Mouse (Mus musculus) intestine, embryonic 15.5 days (tissue): ENCODE data around the gene Lpin1. TPM values are rescaled to one million over a fixed set of nuclear protein-coding genes. Genes with fewer than 3 reads are reported as not detected.

ENCODE experiments used
- ATAC-seq: fragments of 200-750 bp; cut with Nextera tagmentation; 2 replicates; pipeline ENCODE4 v1.8.0; 2017; ENCODE audit warnings: moderate TSS enrichment, moderate library complexity
- H3K27ac ChIP-seq: fragments of 300-500 bp; sonication (generic); 2 replicates; pipeline ENCODE4 v1.5.1; 2015; ENCODE audit warnings: mild to moderate bottlenecking, inconsistent platforms
- H3K27me3 ChIP-seq: fragments of 300-500 bp; sonication (generic); replicated peaks from 2 replicates; pipeline ENCODE4 v1.6.1; 2015; ENCODE audit warnings: inconsistent platforms
- H3K36me3 ChIP-seq: fragments of 300-500 bp; sonication (generic); 2 replicates; pipeline ENCODE4 v1.6.1; 2015; ENCODE audit warnings: inconsistent platforms
- H3K4me1 ChIP-seq: fragments of 300-500 bp; sonication (generic); replicated peaks from 2 replicates; pipeline ENCODE4 v1.6.1; 2015; ENCODE audit warnings: inconsistent platforms
- H3K4me2 ChIP-seq: fragments of 300-500 bp; sonication (generic); replicated peaks from 2 replicates; pipeline ENCODE4 v1.6.1; 2015; ENCODE audit warnings: mild to moderate bottlenecking, inconsistent platforms
- H3K4me3 ChIP-seq: fragments of 300-500 bp; sonication (generic); replicated peaks from 2 replicates; pipeline ENCODE4 v1.5.1; 2015; ENCODE audit warnings: inconsistent platforms
- H3K9ac ChIP-seq: fragments of 300-500 bp; sonication (generic); 2 replicates; pipeline ENCODE4 v1.6.1; 2015; ENCODE audit warnings: inconsistent platforms
- H3K9me3 ChIP-seq: fragments of 300-500 bp; sonication (generic); 2 replicates; pipeline ENCODE4 v1.6.1; 2016; ENCODE audit warnings: inconsistent platforms
- WGBS: fragments of 180-500 bp; shearing (Covaris S2); methylation state at CpG from one replicate; pipeline ENCODE4 v1.1.7; 2015; 5-methylcytosine and 5-hydroxymethylcytosine counted together
- polyA plus RNA-seq: library from polyadenylated mRNA; unstranded; fragments of >200 nt; fragmentation: Nextera tagmentation; extraction: Ambion mirVana; gene quantifications from 2 replicates; pipeline ENCODE4 v1.2.1, GENCODE M21; 2015

The Lpin1 gene
- polyA plus RNA-seq, 1 experiment from 2014 or later: 8.6 TPM

DNA sequence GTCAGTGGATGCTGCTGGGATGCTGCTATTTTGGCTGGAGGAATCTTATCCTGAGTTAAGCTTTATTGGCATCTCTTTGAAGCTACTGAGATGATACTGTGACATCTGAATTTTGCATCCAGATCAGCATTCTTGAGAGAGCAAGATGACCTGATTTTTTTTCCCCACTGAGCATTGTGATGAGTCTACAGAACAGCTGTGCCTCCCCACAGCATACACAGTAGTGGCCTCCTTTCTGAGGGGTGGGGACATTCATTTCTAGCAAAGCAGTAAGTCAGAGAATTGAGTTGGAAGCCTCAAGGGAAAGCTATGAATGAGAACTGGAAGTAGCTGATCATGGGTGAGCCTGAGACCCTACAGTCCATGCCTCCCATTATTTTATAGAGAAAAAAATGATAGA, 121.9 kb downstream of the Lpin1 start:
- Histone ChIP-seq H3K4me2 (no peak overlapping the region), H3K27me3 (no peaks in the 10 kb centered on the region), H3K4me1 (no peaks in the 10 kb centered on the region)

DNA sequence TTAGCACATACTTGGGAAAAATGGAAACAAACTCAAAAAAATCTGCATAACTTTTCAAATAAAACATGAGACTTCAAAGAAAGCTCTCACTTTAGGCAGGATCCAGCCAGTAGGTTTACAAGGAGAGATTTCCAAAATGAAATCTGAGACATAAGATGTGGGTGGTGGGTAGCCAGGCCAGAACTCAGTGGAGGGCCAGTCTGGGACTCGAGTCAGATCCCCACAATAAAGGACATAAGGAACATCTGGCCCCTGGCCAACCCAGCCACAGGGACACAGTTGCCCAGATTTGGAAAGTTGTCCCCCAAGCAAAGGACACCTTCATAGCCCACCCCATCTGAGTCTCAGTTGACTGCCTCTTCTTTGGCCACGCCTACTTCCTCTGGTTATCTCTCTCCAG, 123.3 kb downstream of the Lpin1 start:
- no peak for ATAC-seq
- Histone ChIP-seq H3K27me3 (no peaks in the 10 kb centered on the region), H3K27ac (no peak overlapping the region), H3K4me1 (no peaks in the 10 kb centered on the region), H3K9me3 (no peaks in the 10 kb centered on the region), H3K4me2 (no peak overlapping the region), H3K36me3 (no peaks in the 10 kb centered on the region), H3K9ac (no peak overlapping the region), H3K4me3 (no peak overlapping the region)
- 60% methylated on average over 2 of the region's 2 CpGs for WGBS

More for the DNA sequence above, 121.9 kb downstream of the Lpin1 start:
- H3K9ac ChIP-seq: no peak overlapping the region
- no peaks in the 10 kb centered on the region for H3K9me3 ChIP-seq
- H3K4me3 ChIP-seq: no peak overlapping the region
- H3K36me3 ChIP-seq: no peaks in the 10 kb centered on the region
- H3K27ac ChIP-seq: no peak overlapping the region
- ATAC-seq: no peak

Other genes starting within 250 kb of the Lpin1 start
- 0.05 and 0.08 TPM in 2 replicates for gene Ntsr2, start 42.4 kb upstream of the Lpin1 start, polyA plus RNA-seq
- gene Greb1, start 189.9 kb upstream of the Lpin1 start, polyA plus RNA-seq: 5.1 and 5.7 TPM in 2 replicates
- gene E2f6, start 200.0 kb upstream of the Lpin1 start, polyA plus RNA-seq: 37.6 and 39.6 TPM in 2 replicates